Mouse (Mus musculus): ENCODE data around the gene Fam210b. TPM values are rescaled to one million over a fixed set of nuclear protein-coding genes. Genes with fewer than 3 reads are reported as not detected.

The Fam210b gene
- polyA plus RNA-seq, 1 experiment from 2014 or later: 25.8 TPM

DNA sequence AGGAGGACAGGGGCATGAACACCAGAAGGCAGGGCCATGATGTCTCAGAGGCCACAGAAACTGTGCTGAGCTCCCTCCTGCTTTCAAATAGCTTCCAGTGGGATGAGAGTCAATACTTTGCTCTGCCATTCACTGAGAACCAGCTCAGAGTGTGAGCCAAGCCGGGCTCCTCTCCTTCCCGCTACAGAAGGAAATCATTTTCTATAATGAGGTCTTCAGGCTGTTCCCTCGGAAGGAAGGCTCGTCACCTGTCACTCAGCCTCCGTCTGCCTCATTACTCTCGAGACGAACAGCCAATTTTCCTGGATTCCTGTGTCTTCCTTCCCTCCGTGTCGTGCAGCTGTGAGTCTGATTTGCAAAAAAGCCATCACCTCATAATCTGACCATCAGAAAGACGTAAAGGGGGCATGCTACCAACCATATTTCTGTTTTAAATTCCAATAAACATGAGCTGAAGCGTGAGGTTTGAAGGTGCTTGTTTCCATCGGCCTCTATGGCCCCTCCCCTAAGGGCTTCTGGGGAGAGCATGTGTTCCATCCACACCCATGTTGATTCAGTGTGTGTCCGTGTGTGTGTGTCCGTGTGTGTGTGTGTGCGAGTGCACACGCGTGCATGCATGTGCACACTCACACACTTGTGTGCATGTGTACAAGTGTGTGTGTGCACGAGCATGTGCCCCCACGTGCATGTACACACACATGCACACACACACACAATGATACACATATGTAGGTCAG is 7.0 kb upstream of the Fam210b start:
- DNase-seq (ENCODE audit: low spot score): no peak
- Histone ChIP-seq H3K9me3 (no peaks in the 10 kb centered on the region), H3K27ac (replicated peaks) (no peak overlapping the region), H3K4me1 (peaks cover 17% of the 10 kb centered on the region), H3K36me3 (replicated peaks) (no peaks in the 10 kb centered on the region), H3K4me3 (no peak overlapping the region), H3K27me3 (replicated peaks; ENCODE audit: low read depth, poor library complexity, severe bottlenecking) (no peaks in the 10 kb centered on the region)
- WGBS: 67% methylated on average over 19 of the region's 19 CpGs

GRCm38 (mm10) chr2:172340936-172341335 is 4.4 kb upstream of the Fam210b start:
- WGBS: 32% methylated on average over 3 of the region's 3 CpGs
- peaks cover 25% of the 10 kb centered on the region for H3K4me1 ChIP-seq
- H3K9me3 ChIP-seq: no peaks in the 10 kb centered on the region
- no peak overlapping the region for H3K27ac ChIP-seq (replicated peaks)
- no peak for DNase-seq (ENCODE audit: low spot score)
- H3K36me3 ChIP-seq (replicated peaks): no peaks in the 10 kb centered on the region
- no peaks in the 10 kb centered on the region for H3K27me3 ChIP-seq (replicated peaks; ENCODE audit: low read depth, poor library complexity, severe bottlenecking)
- no peak overlapping the region for H3K4me3 ChIP-seq

DNA sequence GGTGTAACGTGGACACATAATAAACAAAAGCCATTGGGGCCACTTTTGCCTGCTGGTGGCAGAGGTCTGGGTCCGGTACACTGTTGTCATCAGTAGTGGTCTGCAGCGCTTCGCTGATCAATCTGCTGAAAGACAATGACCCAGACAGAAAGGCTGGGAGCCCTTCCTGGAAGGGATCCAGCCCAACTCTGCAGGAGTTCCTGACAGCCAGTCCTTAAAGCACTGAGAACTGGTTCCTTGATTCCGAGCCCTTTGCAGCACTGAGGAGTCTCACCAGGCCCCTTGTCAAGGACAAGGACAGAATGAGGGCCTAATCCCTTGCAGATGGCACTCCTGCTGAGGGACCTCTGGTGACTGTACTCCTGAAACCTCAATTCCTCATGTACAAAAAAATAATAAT is 3.8 kb upstream of the Fam210b start:
- 0 out of 2 replicates have a peak, but pooled peaks cover 2% of the 10 kb centered on the region for H3K27me3 ChIP-seq (replicated peaks; ENCODE audit: low read depth, poor library complexity, severe bottlenecking)
- 37% methylated on average over 5 of the region's 5 CpGs for WGBS
- no peak for DNase-seq (ENCODE audit: low spot score)
- no peak overlapping the region for H3K4me3 ChIP-seq
- H3K27ac ChIP-seq (replicated peaks): no peak overlapping the region
- H3K9me3 ChIP-seq: no peaks in the 10 kb centered on the region
- H3K36me3 ChIP-seq (replicated peaks): no peaks in the 10 kb centered on the region
- peaks cover 29% of the 10 kb centered on the region for H3K4me1 ChIP-seq

DNA sequence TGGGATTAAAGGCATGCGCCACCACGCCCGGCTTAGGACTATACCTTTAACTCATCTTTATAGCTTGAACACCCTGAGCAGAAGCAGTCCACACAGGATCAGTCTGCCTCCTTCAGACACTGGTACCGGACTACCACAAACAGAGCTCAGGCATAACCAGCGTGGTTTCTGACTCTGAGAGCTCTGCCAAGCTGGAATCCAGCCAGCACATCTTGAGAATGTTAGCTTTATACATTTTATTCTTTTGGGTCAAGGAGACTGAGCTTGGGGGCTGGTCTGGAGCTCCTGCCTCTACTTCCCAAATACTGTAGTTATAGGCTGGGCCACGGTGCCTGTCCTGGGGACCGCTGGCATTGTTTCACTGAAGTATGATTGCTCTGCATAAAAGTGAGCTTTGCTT is 1.6 kb upstream of the Fam210b start:
- Histone ChIP-seq H3K9me3 (no peaks in the 10 kb centered on the region), H3K27ac (replicated peaks) (no peak overlapping the region), H3K4me1 (peaks cover 36% of the 10 kb centered on the region), H3K4me3 (no peak overlapping the region), H3K36me3 (replicated peaks) (no peaks in the 10 kb centered on the region), H3K27me3 (replicated peaks; ENCODE audit: low read depth, poor library complexity, severe bottlenecking) (peaks cover 10% of the 10 kb centered on the region; the same call in 1 of the 2 replicates)
- no peak for DNase-seq (ENCODE audit: low spot score)
- 92% methylated on average over 7 of the region's 7 CpGs for WGBS

GRCm38 (mm10) chr2:172344669-172345068 is 696 bp upstream of the Fam210b start:
- no peaks in the 10 kb centered on the region for H3K9me3 ChIP-seq
- peaks cover 41% of the 10 kb centered on the region for H3K4me1 ChIP-seq
- H3K27ac ChIP-seq (replicated peaks): peak overlapping the region; percentile 86
- H3K27me3 ChIP-seq (replicated peaks; ENCODE audit: low read depth, poor library complexity, severe bottlenecking): peaks cover 10% of the 10 kb centered on the region; the same call in 1 of the 2 replicates
- DNase-seq (ENCODE audit: low spot score): no peak
- 37% methylated on average over 5 of the region's 5 CpGs for WGBS
- no peaks in the 10 kb centered on the region for H3K36me3 ChIP-seq (replicated peaks)
- peak overlapping the region; percentile 81 for H3K4me3 ChIP-seq

DNA sequence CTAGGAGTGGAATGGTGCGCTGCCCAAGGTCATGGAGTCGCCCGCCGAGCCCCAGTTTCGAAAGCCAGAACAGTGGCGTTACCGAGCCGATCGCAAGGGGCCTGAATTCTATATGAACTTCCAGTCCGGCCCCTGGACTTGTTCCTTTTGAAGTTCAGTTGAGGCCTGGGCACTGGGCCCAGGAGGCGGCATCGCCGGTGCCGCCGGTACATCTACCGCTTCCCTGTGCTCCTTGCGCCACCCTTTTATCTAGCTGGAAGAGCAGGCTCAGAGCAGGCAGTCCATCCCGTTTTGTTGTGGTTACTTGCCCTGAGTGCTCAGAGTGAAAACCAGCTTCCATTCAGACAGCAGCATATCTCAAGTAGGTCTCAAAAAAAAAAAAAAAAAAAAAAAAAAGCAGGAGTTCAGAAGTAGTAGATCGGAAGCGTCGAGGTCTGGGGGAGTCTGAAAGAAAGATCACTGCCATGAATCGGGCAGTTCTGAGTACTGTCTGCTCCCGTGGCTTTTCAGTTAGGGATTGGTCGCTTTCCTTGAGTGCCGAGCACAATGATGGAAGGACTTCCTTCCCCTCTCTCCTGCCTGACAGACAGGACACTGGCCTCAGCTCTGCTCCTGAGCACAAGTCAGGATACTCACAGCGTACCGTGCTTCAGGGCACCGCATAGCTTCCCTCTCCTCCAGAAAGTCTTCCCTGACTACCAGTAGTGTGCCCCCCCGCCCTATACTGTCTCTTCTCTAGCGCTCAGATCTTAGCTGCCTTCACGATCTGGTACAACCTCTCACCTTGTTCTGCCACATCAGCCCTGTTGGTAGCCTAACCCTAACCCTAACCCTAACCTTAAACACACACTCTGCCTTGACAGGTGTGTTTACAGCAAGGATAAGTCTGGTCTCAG is 917 bp downstream of the Fam210b start:
- 9% methylated on average over 31 of the region's 31 CpGs for WGBS
- H3K4me1 ChIP-seq: peaks cover 50% of the 10 kb centered on the region

DNA sequence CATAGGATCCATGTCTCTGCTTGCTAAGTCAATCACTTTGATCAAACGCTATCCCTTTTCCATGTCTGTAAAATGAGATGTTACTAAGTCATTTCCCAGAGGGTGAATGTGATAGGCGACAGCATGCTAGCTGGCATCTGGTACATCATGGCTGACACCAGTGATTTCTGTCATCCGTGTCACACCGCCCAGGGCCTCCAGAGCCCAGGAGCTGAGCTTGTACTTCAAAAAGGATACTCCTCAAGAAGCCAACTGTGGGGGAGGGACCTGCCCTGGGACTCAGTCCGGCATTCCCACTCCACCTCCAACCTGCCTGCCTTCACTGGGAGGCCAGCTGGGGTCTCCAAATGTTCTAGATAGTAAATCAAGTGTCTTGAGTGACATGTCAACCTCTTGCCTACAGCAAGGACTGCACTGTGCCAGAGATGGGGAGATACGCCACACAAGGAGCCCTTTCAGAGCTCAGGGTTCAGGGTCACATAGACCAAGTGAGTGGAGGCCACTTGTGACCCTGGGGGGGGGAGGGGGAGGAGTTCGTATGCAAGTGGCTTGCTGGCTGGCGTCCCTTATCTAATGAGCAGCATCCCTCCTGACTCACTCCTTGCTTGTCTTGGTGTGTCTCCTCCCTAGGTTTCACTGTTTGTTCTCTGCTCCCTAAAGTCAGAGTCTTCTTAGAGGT is 1.7 kb downstream of the Fam210b start:
- peaks cover 10% of the 10 kb centered on the region; the same call in 1 of the 2 replicates for H3K27me3 ChIP-seq (replicated peaks; ENCODE audit: low read depth, poor library complexity, severe bottlenecking)
- H3K9me3 ChIP-seq: no peaks in the 10 kb centered on the region
- peak; percentile 32 for DNase-seq (ENCODE audit: low spot score)
- no peaks in the 10 kb centered on the region for H3K36me3 ChIP-seq (replicated peaks)
- peak overlapping the region; percentile 81 for H3K4me3 ChIP-seq
- H3K27ac ChIP-seq (replicated peaks): peak overlapping the region; percentile 40; the same call in 1 of the 2 replicates
- peaks cover 50% of the 10 kb centered on the region for H3K4me1 ChIP-seq
- 58% methylated on average over 8 of the region's 8 CpGs for WGBS

More for the DNA sequence above, 917 bp downstream of the Fam210b start:
- no peaks in the 10 kb centered on the region for H3K9me3 ChIP-seq
- DNase-seq (ENCODE audit: low spot score): peak; percentile 49
- peak overlapping the region; percentile 86 for H3K27ac ChIP-seq (replicated peaks)
- H3K27me3 ChIP-seq (replicated peaks; ENCODE audit: low read depth, poor library complexity, severe bottlenecking): peaks cover 10% of the 10 kb centered on the region; the same call in 1 of the 2 replicates
- peak overlapping the region; percentile 81 for H3K4me3 ChIP-seq
- no peaks in the 10 kb centered on the region for H3K36me3 ChIP-seq (replicated peaks)

GRCm38 (mm10) chr2:172348297-172348950 is 3.1 kb downstream of the Fam210b start:
- Histone ChIP-seq H3K9me3 (no peaks in the 10 kb centered on the region), H3K36me3 (replicated peaks) (peaks cover 10% of the 10 kb centered on the region), H3K27me3 (replicated peaks; ENCODE audit: low read depth, poor library complexity, severe bottlenecking) (peaks cover 10% of the 10 kb centered on the region; the same call in 1 of the 2 replicates), H3K4me3 (0 out of 2 replicates have a peak overlapping the region, but pooled peaks have one; percentile 81), H3K4me1 (peaks cover 50% of the 10 kb centered on the region), H3K27ac (replicated peaks) (0 out of 2 replicates have a peak overlapping the region, but pooled peaks have one; percentile 35)
- 74% methylated on average over 3 of the region's 3 CpGs for WGBS
- no peak for DNase-seq (ENCODE audit: low spot score)

DNA sequence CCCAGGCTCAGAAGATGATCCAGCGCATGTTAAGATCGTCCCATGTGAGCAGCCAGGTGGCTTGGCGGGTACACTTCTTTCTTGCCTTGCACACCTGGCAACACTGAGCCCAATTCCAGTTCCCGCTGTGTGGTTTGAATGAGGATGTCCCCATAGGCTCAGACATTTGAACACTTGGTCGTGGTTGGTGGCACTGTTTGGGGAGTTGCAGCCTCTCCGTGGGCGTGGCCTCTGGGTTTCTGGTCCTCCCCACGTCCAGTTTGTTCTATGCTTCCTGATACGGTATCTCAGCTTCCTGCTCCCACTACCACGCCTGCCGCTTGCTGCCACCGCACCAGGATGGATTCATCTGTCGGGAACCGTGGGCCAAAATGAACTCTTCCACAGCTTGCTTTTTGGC is 4.4 kb downstream of the Fam210b start:
- WGBS: 79% methylated on average over 14 of the region's 14 CpGs
- Histone ChIP-seq H3K4me3 (no peak overlapping the region), H3K27ac (replicated peaks) (no peak overlapping the region), H3K4me1 (peaks cover 44% of the 10 kb centered on the region), H3K27me3 (replicated peaks; ENCODE audit: low read depth, poor library complexity, severe bottlenecking) (peaks cover 10% of the 10 kb centered on the region; the same call in 1 of the 2 replicates), H3K9me3 (no peaks in the 10 kb centered on the region), H3K36me3 (replicated peaks) (peaks cover 24% of the 10 kb centered on the region)
- no peak for DNase-seq (ENCODE audit: low spot score)

DNA sequence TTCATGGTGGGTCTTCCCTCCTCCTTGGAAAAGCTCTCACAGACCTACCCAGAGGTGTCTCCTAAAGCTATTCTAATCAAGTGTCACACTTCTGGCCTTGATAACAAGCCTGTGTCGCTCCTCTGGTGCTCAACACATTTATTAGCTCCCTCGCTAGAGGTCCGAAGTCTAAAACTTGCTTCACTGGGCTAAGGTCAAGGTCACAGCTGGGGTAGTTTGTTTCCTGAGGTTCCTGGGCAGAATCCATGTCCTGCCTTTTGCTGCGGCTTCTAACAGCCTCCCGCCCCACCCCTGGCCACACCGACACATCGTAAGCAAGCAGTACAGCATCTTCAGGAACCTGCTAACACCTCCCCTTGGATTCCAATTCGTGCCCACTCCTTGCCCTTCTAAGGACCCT is 5.4 kb downstream of the Fam210b start:
- Histone ChIP-seq H3K9me3 (no peaks in the 10 kb centered on the region), H3K4me3 (no peak overlapping the region), H3K4me1 (peaks cover 37% of the 10 kb centered on the region), H3K36me3 (replicated peaks) (peaks cover 34% of the 10 kb centered on the region), H3K27ac (replicated peaks) (no peak overlapping the region), H3K27me3 (replicated peaks; ENCODE audit: low read depth, poor library complexity, severe bottlenecking) (peaks cover 10% of the 10 kb centered on the region; the same call in 1 of the 2 replicates)
- DNase-seq (ENCODE audit: low spot score): no peak
- WGBS: 77% methylated on average over 8 of the region's 8 CpGs

DNA sequence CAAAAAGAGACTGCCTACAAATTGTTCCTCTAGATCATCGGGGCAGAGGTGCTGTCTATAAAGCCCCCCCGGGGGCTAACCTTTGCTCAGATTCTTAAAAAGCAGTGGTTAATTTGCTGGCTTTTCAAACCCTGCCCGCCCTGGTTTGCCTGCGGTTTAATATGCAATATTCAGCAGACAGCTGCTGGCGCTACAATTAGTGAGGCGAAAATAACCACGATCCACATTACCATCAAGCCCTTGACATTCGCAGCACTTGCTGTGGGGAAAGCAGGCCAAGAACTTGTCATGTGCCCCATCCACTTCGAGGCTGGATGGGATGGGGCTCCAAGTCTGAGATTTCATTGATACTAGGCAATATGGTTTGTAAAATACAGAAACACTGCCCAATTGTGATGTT is 7.9 kb downstream of the Fam210b start:
- Histone ChIP-seq H3K27me3 (replicated peaks; ENCODE audit: low read depth, poor library complexity, severe bottlenecking) (no peaks in the 10 kb centered on the region), H3K27ac (replicated peaks) (no peak overlapping the region), H3K4me1 (peaks cover 17% of the 10 kb centered on the region), H3K4me3 (no peak overlapping the region), H3K9me3 (no peaks in the 10 kb centered on the region), H3K36me3 (replicated peaks) (peaks cover 58% of the 10 kb centered on the region)
- 84% methylated on average over 9 of the region's 9 CpGs for WGBS
- no peak for DNase-seq (ENCODE audit: low spot score)

- peaks cover 9% of the 10 kb centered on the region for H3K4me1 ChIP-seq
- no peak overlapping the region for H3K4me3 ChIP-seq
- 83% methylated on average over 9 of the region's 9 CpGs for WGBS
- no peak for DNase-seq (ENCODE audit: low spot score)
- no peak overlapping the region for H3K27ac ChIP-seq (replicated peaks)
- H3K9me3 ChIP-seq: no peaks in the 10 kb centered on the region
- H3K36me3 ChIP-seq (replicated peaks): peaks cover 74% of the 10 kb centered on the region
- no peaks in the 10 kb centered on the region for H3K27me3 ChIP-seq (replicated peaks; ENCODE audit: low read depth, poor library complexity, severe bottlenecking)
Observed at GRCm38 (mm10) chr2:172354761-172355160, 9.4 kb downstream of the Fam210b start.
